Mouse (Mus musculus): ENCODE measurements at regions not wholly inside any gene's neighbourhood (a gene's known extent, or its start where the extent isn't known, plus 50 kb on each side); places are given as distances from the start of the nearest gene placed in this dataset.

DNA sequence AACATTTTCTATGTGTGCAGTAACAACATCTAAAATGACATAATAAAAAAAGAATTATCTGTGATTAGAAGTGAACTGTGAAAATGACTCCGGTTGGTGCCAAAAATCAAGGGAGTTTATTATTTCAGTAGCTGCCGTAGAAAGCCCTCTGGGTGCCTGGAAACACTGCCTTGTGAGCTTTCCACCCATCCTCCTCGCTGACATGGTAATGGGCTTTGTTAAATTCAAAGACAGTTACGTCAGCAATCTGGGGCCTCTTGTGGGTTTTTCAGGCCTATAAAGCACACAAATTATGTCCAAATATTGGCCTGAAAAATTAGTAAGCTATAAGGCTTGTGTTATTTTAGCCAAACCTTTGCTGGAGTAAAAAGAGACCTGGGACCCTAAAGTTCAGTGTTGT is 454.4 kb upstream of the Sox9 start:
- Histone ChIP-seq H3K36me3 (ENCODE audit: control insufficient read depth, insufficient read depth, low read length) (no peaks in the 10 kb centered on the region), H3K4me1 (ENCODE audit: control insufficient read depth, insufficient read depth, low read length) (peaks cover 3% of the 10 kb centered on the region; the same call in 1 of the 2 replicates), H3K4me2 (replicated peaks; ENCODE audit: low read depth, low read length, severe bottlenecking) (no peak overlapping the region), H3K9me3 (ENCODE audit: control insufficient read depth, low read length) (no peaks in the 10 kb centered on the region), H3K9ac (ENCODE audit: low read depth, low read length, severe bottlenecking) (no peak overlapping the region), H3K27me3 (ENCODE audit: control insufficient read depth, insufficient read depth, low read length) (no peaks in the 10 kb centered on the region), H3K27ac (replicated peaks; ENCODE audit: low read depth, low read length) (no peak overlapping the region), H3K4me3 (replicated peaks; ENCODE audit: low read length) (no peak overlapping the region)
- DNase-seq (ENCODE audit: low spot score) (peak; percentile 22), ATAC-seq (ENCODE audit: low FRiP score, low read depth) (no peak)
- TF ChIP-seq POLR2A (IDR thresholded peaks at IDR 0.05; ENCODE audit: borderline replicate concordance, extremely low read depth, insufficient read depth, insufficient read length): no peak
- WGBS: 29% methylated on average over 4 of the region's 4 CpGs

DNA sequence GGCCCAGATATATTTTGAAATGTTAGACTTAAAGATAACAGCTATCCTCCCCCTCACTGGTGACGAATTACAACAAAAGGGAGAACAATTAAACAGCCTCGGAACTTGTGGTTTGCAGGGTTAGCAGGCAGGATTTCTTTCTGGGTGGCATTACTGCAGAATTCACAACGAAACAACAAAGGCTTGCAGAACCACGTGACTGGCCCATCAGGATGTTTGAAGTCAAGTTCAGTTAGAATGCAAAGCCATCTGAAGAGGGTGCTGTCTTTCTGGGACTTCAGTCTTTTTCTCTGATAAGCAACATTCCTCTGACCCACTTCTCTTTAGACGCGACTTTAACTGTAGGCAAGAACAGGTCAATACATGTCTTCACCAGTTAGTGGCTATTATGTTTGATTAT is 436.9 kb upstream of the Sox9 start:
- no peaks in the 10 kb centered on the region for H3K9me3 ChIP-seq (ENCODE audit: control insufficient read depth, low read length)
- H3K4me2 ChIP-seq (replicated peaks; ENCODE audit: low read depth, low read length, severe bottlenecking): no peak overlapping the region
- WGBS: 40% methylated on average over 6 of the region's 6 CpGs

DNA sequence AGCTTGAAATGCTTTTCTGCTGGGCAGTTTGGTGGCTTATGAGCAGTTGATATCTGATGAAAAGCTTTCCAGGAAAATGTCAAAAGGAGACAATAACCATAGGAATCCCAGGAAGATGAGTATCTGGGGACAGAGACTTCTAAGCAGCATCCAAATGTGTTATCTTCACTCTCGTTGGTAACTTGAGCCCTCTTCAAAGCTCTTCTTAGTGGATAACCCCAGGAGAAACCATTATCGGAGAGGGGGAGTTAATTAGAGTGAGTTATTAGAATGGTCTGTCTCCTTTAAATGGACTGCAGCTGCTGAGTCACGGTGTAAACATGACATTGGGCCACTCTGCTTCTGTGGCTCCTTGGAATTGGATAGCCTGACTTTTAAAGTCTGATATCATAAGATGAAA is 436.4 kb upstream of the Sox9 start:
- Histone ChIP-seq H3K9me3 (ENCODE audit: control insufficient read depth, low read length) (no peaks in the 10 kb centered on the region), H3K27ac (replicated peaks; ENCODE audit: low read depth, low read length) (no peak overlapping the region), H3K36me3 (ENCODE audit: control insufficient read depth, insufficient read depth, low read length) (no peaks in the 10 kb centered on the region), H3K27me3 (ENCODE audit: control insufficient read depth, insufficient read depth, low read length) (no peaks in the 10 kb centered on the region), H3K9ac (ENCODE audit: low read depth, low read length, severe bottlenecking) (no peak overlapping the region), H3K4me1 (ENCODE audit: control insufficient read depth, insufficient read depth, low read length) (peaks cover 6% of the 10 kb centered on the region), H3K4me2 (replicated peaks; ENCODE audit: low read depth, low read length, severe bottlenecking) (no peak overlapping the region), H3K4me3 (replicated peaks; ENCODE audit: low read length) (no peak overlapping the region)
- ATAC-seq (ENCODE audit: low FRiP score, low read depth) (no peak), DNase-seq (ENCODE audit: low spot score) (no peak)
- no peak for TF ChIP-seq POLR2A (IDR thresholded peaks at IDR 0.05; ENCODE audit: borderline replicate concordance, extremely low read depth, insufficient read depth, insufficient read length)
- WGBS: 12% methylated on average over 3 of the region's 3 CpGs

More for the DNA sequence above, 436.9 kb upstream of the Sox9 start:
- Histone ChIP-seq H3K27ac (replicated peaks; ENCODE audit: low read depth, low read length) (no peak overlapping the region), H3K4me1 (ENCODE audit: control insufficient read depth, insufficient read depth, low read length) (peaks cover 6% of the 10 kb centered on the region), H3K4me3 (replicated peaks; ENCODE audit: low read length) (no peak overlapping the region), H3K36me3 (ENCODE audit: control insufficient read depth, insufficient read depth, low read length) (no peaks in the 10 kb centered on the region), H3K27me3 (ENCODE audit: control insufficient read depth, insufficient read depth, low read length) (no peaks in the 10 kb centered on the region), H3K9ac (ENCODE audit: low read depth, low read length, severe bottlenecking) (no peak overlapping the region)
- TF ChIP-seq POLR2A (IDR thresholded peaks at IDR 0.05; ENCODE audit: borderline replicate concordance, extremely low read depth, insufficient read depth, insufficient read length): no peak
- DNase-seq (ENCODE audit: low spot score): no peak
- no peak for ATAC-seq (ENCODE audit: low FRiP score, low read depth)

DNA sequence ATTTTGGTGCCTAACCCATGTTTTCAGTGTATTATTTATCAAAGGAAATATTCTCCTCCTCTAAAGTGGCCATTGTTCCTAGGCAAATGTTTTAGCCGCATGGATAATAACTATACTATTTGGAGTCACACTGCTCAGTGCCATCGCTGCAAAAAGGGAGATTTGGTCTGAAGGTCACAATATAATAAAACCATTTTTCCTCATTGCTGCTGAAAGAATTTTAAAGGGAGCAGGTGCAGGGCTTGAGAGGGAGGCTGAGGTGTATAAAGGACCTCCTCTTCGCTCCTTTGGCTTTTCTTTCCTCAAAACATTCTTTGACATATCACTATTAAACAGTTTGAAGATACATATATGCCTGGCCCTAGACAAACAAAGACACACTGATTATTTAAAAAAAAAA is 435.9 kb upstream of the Sox9 start:
- no peak overlapping the region for H3K9ac ChIP-seq (ENCODE audit: low read depth, low read length, severe bottlenecking)
- no peak overlapping the region for H3K4me3 ChIP-seq (replicated peaks; ENCODE audit: low read length)
- 79% methylated on average over 3 of the region's 3 CpGs for WGBS
- H3K4me1 ChIP-seq (ENCODE audit: control insufficient read depth, insufficient read depth, low read length): peaks cover 6% of the 10 kb centered on the region
- H3K36me3 ChIP-seq (ENCODE audit: control insufficient read depth, insufficient read depth, low read length): no peaks in the 10 kb centered on the region
- DNase-seq (ENCODE audit: low spot score) (no peak), ATAC-seq (ENCODE audit: low FRiP score, low read depth) (no peak)
- no peaks in the 10 kb centered on the region for H3K9me3 ChIP-seq (ENCODE audit: control insufficient read depth, low read length)
- no peak overlapping the region for H3K4me2 ChIP-seq (replicated peaks; ENCODE audit: low read depth, low read length, severe bottlenecking)
- TF ChIP-seq POLR2A (IDR thresholded peaks at IDR 0.05; ENCODE audit: borderline replicate concordance, extremely low read depth, insufficient read depth, insufficient read length): no peak
- H3K27me3 ChIP-seq (ENCODE audit: control insufficient read depth, insufficient read depth, low read length): no peaks in the 10 kb centered on the region
- no peak overlapping the region for H3K27ac ChIP-seq (replicated peaks; ENCODE audit: low read depth, low read length)

DNA sequence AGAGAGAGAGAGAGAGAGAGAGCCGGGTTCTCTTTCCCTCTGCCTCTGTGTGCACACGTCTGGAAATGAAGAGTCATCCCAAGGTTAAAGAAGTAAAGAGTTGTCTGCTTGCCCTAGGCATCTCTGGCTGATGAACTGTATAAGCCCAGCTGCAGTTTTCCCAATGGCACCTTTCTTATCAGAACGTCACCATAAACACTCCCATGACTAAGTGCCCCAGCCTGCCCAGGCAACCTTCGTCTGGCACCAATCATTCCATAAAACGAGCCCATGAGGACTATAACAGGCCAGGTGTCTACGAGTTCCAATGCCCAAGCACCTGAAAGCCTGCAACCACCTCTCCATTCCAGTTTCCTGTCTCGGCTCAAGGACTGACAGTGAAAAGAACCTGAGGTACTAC is 435.5 kb upstream of the Sox9 start:
- Histone ChIP-seq H3K27ac (replicated peaks; ENCODE audit: low read depth, low read length) (no peak overlapping the region), H3K9ac (ENCODE audit: low read depth, low read length, severe bottlenecking) (no peak overlapping the region), H3K4me1 (ENCODE audit: control insufficient read depth, insufficient read depth, low read length) (peaks cover 6% of the 10 kb centered on the region), H3K4me2 (replicated peaks; ENCODE audit: low read depth, low read length, severe bottlenecking) (no peak overlapping the region), H3K36me3 (ENCODE audit: control insufficient read depth, insufficient read depth, low read length) (no peaks in the 10 kb centered on the region), H3K27me3 (ENCODE audit: control insufficient read depth, insufficient read depth, low read length) (no peaks in the 10 kb centered on the region), H3K9me3 (ENCODE audit: control insufficient read depth, low read length) (no peaks in the 10 kb centered on the region), H3K4me3 (replicated peaks; ENCODE audit: low read length) (no peak overlapping the region)
- DNase-seq (ENCODE audit: low spot score): no peak
- no peak for ATAC-seq (ENCODE audit: low FRiP score, low read depth)
- no peak for TF ChIP-seq POLR2A (IDR thresholded peaks at IDR 0.05; ENCODE audit: borderline replicate concordance, extremely low read depth, insufficient read depth, insufficient read length)
- 31% methylated on average over 7 of the region's 7 CpGs for WGBS

DNA sequence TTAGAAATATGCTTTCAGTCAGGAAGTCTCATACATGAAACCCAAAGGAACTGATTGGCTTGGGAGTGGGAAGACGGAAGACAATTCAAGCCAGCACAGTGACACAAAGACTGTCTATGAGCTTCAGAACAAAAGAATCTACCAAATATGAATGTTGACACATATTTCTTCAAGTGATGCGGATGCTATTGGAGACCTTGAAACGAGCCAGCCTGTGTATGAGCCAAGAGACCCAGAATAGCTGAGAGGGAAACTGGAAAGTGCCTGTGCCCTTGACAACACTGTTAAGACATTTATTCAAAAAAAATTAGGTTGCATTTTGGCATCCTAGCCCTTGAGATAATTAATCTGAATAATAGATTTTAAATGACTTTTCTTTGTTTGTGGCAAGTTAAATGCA is 426.7 kb upstream of the Sox9 start:
- Histone ChIP-seq H3K4me3 (replicated peaks; ENCODE audit: low read length) (no peak overlapping the region), H3K9me3 (ENCODE audit: control insufficient read depth, low read length) (no peaks in the 10 kb centered on the region), H3K27me3 (ENCODE audit: control insufficient read depth, insufficient read depth, low read length) (no peaks in the 10 kb centered on the region), H3K27ac (replicated peaks; ENCODE audit: low read depth, low read length) (no peak overlapping the region), H3K9ac (ENCODE audit: low read depth, low read length, severe bottlenecking) (no peak overlapping the region), H3K4me2 (replicated peaks; ENCODE audit: low read depth, low read length, severe bottlenecking) (no peak overlapping the region), H3K4me1 (ENCODE audit: control insufficient read depth, insufficient read depth, low read length) (no peaks in the 10 kb centered on the region), H3K36me3 (ENCODE audit: control insufficient read depth, insufficient read depth, low read length) (no peaks in the 10 kb centered on the region)
- TF ChIP-seq POLR2A (IDR thresholded peaks at IDR 0.05; ENCODE audit: borderline replicate concordance, extremely low read depth, insufficient read depth, insufficient read length): no peak
- DNase-seq (ENCODE audit: low spot score): no peak
- WGBS: 93% methylated on average over 3 of the region's 3 CpGs
- no peak for ATAC-seq (ENCODE audit: low FRiP score, low read depth)

Measured in limb, embryonic 14.5 days (tissue).